Mouse (Mus musculus): ENCODE measurements around the gene Limch1. TPM values are rescaled to one million over a fixed set of nuclear protein-coding genes. Genes with fewer than 3 reads are reported as not detected.

Gene Limch1
- polyA plus RNA-seq, 1 experiment: 5.0 TPM

- WGBS: 87% methylated on average over 6 of the region's 6 CpGs
- no peak overlapping the region for H3K27ac ChIP-seq (ENCODE audit: control insufficient read depth, insufficient read depth, low read length)
- DNase-seq: no peak
- H3K4me1 ChIP-seq (replicated peaks; ENCODE audit: control insufficient read depth, insufficient read depth, low read length): no peaks in the 10 kb centered on the region
- no peak overlapping the region for H3K4me3 ChIP-seq (ENCODE audit: control insufficient read depth, insufficient read depth, low read length)
- TF ChIP-seq CTCF (IDR thresholded peaks at IDR 0.05; ENCODE audit: borderline replicate concordance, control insufficient read depth, extremely low read depth, insufficient read depth, low read length, poor library complexity): no peak
- TF ChIP-seq POLR2A (IDR thresholded peaks at IDR 0.05; ENCODE audit: control insufficient read depth, extremely low read depth, insufficient read depth, low read length, poor library complexity): no peak
- no peaks in the 10 kb centered on the region for H3K36me3 ChIP-seq (ENCODE audit: control insufficient read depth, insufficient read depth, low read length)
- H3K27me3 ChIP-seq (ENCODE audit: control insufficient read depth, insufficient read depth, low read length): peaks cover 5% of the 10 kb centered on the region; the same call in 1 of the 2 replicates
These were observed 252.7 kb downstream of the Limch1 start for GRCm38 (mm10) chr5:66998341-66998740.

- H3K4me3 ChIP-seq (ENCODE audit: control insufficient read depth, insufficient read depth, low read length): no peak overlapping the region
- no peaks in the 10 kb centered on the region for H3K27me3 ChIP-seq (ENCODE audit: control insufficient read depth, insufficient read depth, low read length)
- WGBS: 88% methylated on average over 6 of the region's 6 CpGs
These were observed 256.7 kb downstream of the Limch1 start for GRCm38 (mm10) chr5:67002346-67002745.

DNA sequence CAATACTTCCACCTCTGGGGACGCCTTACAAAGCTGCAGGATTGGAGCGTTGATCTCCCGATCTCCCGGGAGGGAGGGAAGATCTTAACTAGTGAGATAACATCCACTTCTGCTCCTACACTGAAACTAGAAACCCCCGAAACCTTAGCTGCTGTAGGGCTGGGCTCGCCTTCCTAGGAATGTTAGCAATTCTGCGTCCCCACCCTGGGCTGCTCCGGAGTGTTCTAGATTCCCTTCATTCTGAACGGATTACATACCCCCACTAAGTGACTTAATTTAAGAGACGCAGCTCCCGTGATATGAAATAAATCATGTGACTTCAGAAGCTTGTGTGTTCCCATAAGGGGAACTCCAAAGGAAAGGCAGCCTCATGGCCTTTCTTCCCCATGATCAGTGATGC is 259.0 kb downstream of the Limch1 start:
- H3K27me3 ChIP-seq (ENCODE audit: control insufficient read depth, insufficient read depth, low read length): no peaks in the 10 kb centered on the region
- H3K27ac ChIP-seq (ENCODE audit: control insufficient read depth, insufficient read depth, low read length): no peak overlapping the region
- no peak for DNase-seq
- no peak for TF ChIP-seq POLR2A (IDR thresholded peaks at IDR 0.05; ENCODE audit: control insufficient read depth, extremely low read depth, insufficient read depth, low read length, poor library complexity)
- no peak for TF ChIP-seq CTCF (IDR thresholded peaks at IDR 0.05; ENCODE audit: borderline replicate concordance, control insufficient read depth, extremely low read depth, insufficient read depth, low read length, poor library complexity)
- H3K36me3 ChIP-seq (ENCODE audit: control insufficient read depth, insufficient read depth, low read length): no peaks in the 10 kb centered on the region
- no peaks in the 10 kb centered on the region for H3K4me1 ChIP-seq (replicated peaks; ENCODE audit: control insufficient read depth, insufficient read depth, low read length)
- WGBS: 90% methylated on average over 11 of the region's 11 CpGs
- no peak overlapping the region for H3K4me3 ChIP-seq (ENCODE audit: control insufficient read depth, insufficient read depth, low read length)

More at GRCm38 (mm10) chr5:67002346-67002745, 256.7 kb downstream of the Limch1 start:
- TF ChIP-seq CTCF (IDR thresholded peaks at IDR 0.05; ENCODE audit: borderline replicate concordance, control insufficient read depth, extremely low read depth, insufficient read depth, low read length, poor library complexity) (no peak), POLR2A (IDR thresholded peaks at IDR 0.05; ENCODE audit: control insufficient read depth, extremely low read depth, insufficient read depth, low read length, poor library complexity) (no peak)
- H3K4me1 ChIP-seq (replicated peaks; ENCODE audit: control insufficient read depth, insufficient read depth, low read length): no peaks in the 10 kb centered on the region
- H3K36me3 ChIP-seq (ENCODE audit: control insufficient read depth, insufficient read depth, low read length): no peaks in the 10 kb centered on the region
- no peak for DNase-seq
- no peak overlapping the region for H3K27ac ChIP-seq (ENCODE audit: control insufficient read depth, insufficient read depth, low read length)

- TF ChIP-seq CTCF (IDR thresholded peaks at IDR 0.05; ENCODE audit: borderline replicate concordance, control insufficient read depth, extremely low read depth, insufficient read depth, low read length, poor library complexity) (no peak), POLR2A (IDR thresholded peaks at IDR 0.05; ENCODE audit: control insufficient read depth, extremely low read depth, insufficient read depth, low read length, poor library complexity) (no peak)
- DNase-seq: no peak
- no peaks in the 10 kb centered on the region for H3K27me3 ChIP-seq (ENCODE audit: control insufficient read depth, insufficient read depth, low read length)
- no peaks in the 10 kb centered on the region for H3K4me1 ChIP-seq (replicated peaks; ENCODE audit: control insufficient read depth, insufficient read depth, low read length)
- H3K36me3 ChIP-seq (ENCODE audit: control insufficient read depth, insufficient read depth, low read length): no peaks in the 10 kb centered on the region
- H3K27ac ChIP-seq (ENCODE audit: control insufficient read depth, insufficient read depth, low read length): no peak overlapping the region
- H3K4me3 ChIP-seq (ENCODE audit: control insufficient read depth, insufficient read depth, low read length): no peak overlapping the region
- 91% methylated on average over 16 of the region's 16 CpGs for WGBS
These were observed 265.6 kb downstream of the Limch1 start for GRCm38 (mm10) chr5:67011043-67011870.

DNA sequence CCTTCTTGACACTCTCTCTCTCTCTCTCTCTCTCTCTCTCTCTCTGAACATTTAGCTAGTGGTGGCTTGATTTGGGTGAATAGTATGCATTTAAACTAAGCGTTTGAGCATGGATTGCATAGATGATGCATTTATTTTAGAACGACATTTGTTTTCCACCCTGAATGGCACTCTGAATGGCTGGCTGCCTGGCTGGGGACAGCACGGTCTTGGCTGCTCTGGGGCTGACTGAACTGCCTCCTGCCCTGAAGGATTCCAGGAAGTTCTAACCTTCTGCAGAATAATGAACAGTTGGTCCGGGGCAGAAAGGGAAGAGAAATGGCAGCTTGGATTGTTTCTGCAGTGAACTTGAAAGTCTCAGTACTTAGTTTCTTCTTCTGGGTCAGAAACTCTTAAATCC is 266.4 kb downstream of the Limch1 start:
- Histone ChIP-seq H3K4me1 (replicated peaks; ENCODE audit: control insufficient read depth, insufficient read depth, low read length) (no peaks in the 10 kb centered on the region), H3K27ac (ENCODE audit: control insufficient read depth, insufficient read depth, low read length) (no peak overlapping the region), H3K36me3 (ENCODE audit: control insufficient read depth, insufficient read depth, low read length) (no peaks in the 10 kb centered on the region), H3K27me3 (ENCODE audit: control insufficient read depth, insufficient read depth, low read length) (no peaks in the 10 kb centered on the region), H3K4me3 (ENCODE audit: control insufficient read depth, insufficient read depth, low read length) (no peak overlapping the region)
- WGBS: 75% methylated on average over 4 of the region's 4 CpGs
- TF ChIP-seq CTCF (IDR thresholded peaks at IDR 0.05; ENCODE audit: borderline replicate concordance, control insufficient read depth, extremely low read depth, insufficient read depth, low read length, poor library complexity): no peak
- no peak for TF ChIP-seq POLR2A (IDR thresholded peaks at IDR 0.05; ENCODE audit: control insufficient read depth, extremely low read depth, insufficient read depth, low read length, poor library complexity)
- no peak for DNase-seq

DNA sequence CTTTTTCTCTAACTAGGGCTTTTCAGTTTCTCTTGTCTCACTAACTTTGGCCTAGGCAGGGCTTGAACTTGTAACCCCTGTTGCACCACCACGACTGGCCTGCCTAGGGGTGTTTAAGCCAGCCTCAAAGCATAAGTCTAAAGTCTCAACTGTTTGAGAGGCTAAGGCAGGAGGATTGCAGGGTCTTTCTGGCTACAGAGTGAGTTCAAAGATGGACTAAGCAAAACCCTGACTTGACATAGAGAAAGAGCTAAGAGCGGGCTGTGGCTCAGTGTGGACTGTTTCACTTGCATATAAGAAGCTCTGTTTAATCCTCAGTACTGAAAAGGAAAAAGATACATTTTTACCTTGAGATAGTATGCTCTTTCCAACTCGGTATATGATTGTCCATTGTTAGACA is 268.3 kb downstream of the Limch1 start:
- no peaks in the 10 kb centered on the region for H3K36me3 ChIP-seq (ENCODE audit: control insufficient read depth, insufficient read depth, low read length)
- no peak for DNase-seq
- no peaks in the 10 kb centered on the region for H3K27me3 ChIP-seq (ENCODE audit: control insufficient read depth, insufficient read depth, low read length)
- no peak overlapping the region for H3K4me3 ChIP-seq (ENCODE audit: control insufficient read depth, insufficient read depth, low read length)
- no peak for TF ChIP-seq POLR2A (IDR thresholded peaks at IDR 0.05; ENCODE audit: control insufficient read depth, extremely low read depth, insufficient read depth, low read length, poor library complexity)
- TF ChIP-seq CTCF (IDR thresholded peaks at IDR 0.05; ENCODE audit: borderline replicate concordance, control insufficient read depth, extremely low read depth, insufficient read depth, low read length, poor library complexity): no peak
- WGBS: 93% methylated on average over 3 of the region's 3 CpGs
- no peaks in the 10 kb centered on the region for H3K4me1 ChIP-seq (replicated peaks; ENCODE audit: control insufficient read depth, insufficient read depth, low read length)
- no peak overlapping the region for H3K27ac ChIP-seq (ENCODE audit: control insufficient read depth, insufficient read depth, low read length)

All from thymus, adult 2 months (tissue).